Mouse (Mus musculus): Measurements from ENCODE around the gene Fibin. TPM values are rescaled to one million over a fixed set of nuclear protein-coding genes. Genes with fewer than 3 reads are reported as not detected.

The Fibin gene
- 0.80 and 1.0 TPM in 2 replicates for polyA plus RNA-seq (2012; rRNA removed)

DNA sequence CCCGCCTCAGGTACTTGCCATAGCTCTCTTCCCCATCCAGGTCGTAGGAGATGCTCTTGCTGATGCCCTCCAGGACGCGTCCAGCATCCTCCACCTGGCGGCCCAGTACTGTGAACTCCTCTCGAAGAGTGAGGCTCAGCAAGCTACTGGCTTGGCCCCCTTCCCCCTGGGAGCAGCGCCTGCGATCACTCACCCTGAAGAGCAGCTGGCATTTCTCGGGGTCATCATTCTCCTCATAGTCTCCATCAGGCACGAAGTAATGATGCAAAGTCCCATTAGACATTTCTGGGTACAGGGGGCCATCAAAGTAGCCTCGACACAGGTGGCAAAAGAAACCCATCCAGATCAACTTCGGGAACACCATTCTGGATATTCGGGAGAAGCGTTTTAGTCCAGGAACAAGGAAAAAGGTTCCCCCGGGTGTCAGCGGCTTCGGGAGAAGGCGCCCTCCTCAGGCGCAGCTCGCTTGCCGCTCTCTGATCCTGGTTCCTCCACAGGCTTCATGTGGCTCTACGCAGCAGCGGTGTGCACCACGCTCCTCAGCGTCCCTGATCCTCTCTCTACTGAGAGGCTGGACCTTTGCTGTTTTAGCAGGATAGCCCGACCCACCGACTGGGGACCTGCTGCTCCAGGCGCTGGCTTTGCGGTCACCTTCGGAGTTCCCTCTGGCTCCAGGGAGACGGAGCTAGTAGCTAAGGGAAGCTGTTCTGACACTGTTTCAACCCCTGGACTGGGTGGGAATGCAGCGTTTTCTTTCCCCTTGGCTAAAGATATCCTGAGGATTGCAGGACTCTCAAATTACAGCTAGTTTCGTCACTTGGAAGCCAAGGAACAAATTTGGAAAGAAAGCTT is at the start of gene Fibin:
Gene Fibin, minus strand, starts transcription at position 752 of the 852 bp plus-strand sequence.
- Histone ChIP-seq H3K36me3 (ENCODE audit: control insufficient read depth, insufficient read depth, low read length) (no peaks in the 10 kb centered on the region), H3K27me3 (ENCODE audit: control insufficient read depth, insufficient read depth, low read length) (0 out of 2 replicates have a peak, but pooled peaks cover 2% of the 10 kb centered on the region), H3K4me1 (ENCODE audit: control insufficient read depth, insufficient read depth, insufficient read length, low read length) (peaks cover 3% of the 10 kb centered on the region), H3K27ac (ENCODE audit: insufficient read depth, low read depth, low read length) (no peak within 1 kb of the TSS), H3K4me3 (ENCODE audit: low read depth, low read length) (peak within 1 kb of the TSS; percentile 58)
- no peak for TF ChIP-seq POLR2A (IDR thresholded peaks at IDR 0.05; ENCODE audit: low read depth, low read length)
- peak; percentile 6; the same call in 1 of the 2 replicates for TF ChIP-seq CTCF (IDR thresholded peaks at IDR 0.05; ENCODE audit: extremely low read depth, insufficient read length, insufficient replicate concordance, low read depth, low read length)
- WGBS: 3% methylated on average over 33 of the region's 33 CpGs

DNA sequence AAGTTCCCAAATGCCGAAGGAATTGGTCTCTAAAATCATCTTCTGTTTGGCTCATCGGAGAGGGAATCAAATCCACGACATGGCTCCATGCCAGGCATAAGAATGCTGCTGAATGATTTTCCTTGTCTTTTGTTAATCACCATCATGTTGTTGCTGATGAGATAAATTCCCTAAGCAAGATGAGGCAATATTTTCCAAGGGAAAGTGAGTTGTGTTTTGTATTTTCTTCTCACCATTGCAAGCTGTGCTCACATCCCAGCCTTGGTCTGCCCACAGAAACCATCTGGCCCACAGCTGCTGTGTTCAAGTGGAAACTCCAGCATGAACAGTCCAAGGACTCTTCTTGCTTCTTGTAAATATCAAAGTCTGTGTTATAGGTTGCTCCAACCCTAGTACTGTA is 48.4 kb upstream of the Fibin start:
- WGBS: 79% methylated on average over 3 of the region's 3 CpGs

DNA sequence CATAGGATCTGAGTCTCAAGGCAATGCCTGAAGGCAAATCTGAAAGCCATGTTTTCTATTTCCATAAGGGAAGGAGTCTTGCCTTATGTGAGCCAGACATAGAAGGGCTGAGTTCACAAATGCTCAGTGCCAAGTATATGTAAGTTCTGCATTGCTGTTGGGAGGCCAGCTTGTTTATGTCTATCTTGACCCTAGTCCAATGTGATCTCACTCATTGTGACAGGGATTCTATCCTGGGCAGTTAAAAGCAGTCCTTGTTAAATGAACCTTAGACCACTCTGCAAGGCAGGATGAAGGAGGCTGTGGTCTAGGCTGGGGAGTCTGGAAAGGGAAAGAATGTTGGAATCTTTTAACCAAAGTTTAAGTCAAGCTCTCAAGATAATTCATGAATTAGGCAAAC is 45.8 kb upstream of the Fibin start:
- H3K4me1 ChIP-seq (ENCODE audit: control insufficient read depth, insufficient read depth, insufficient read length, low read length): no peaks in the 10 kb centered on the region
- H3K27ac ChIP-seq (ENCODE audit: insufficient read depth, low read depth, low read length): no peak overlapping the region
- no peak for TF ChIP-seq CTCF (IDR thresholded peaks at IDR 0.05; ENCODE audit: extremely low read depth, insufficient read length, insufficient replicate concordance, low read depth, low read length)
- no peak for TF ChIP-seq POLR2A (IDR thresholded peaks at IDR 0.05; ENCODE audit: low read depth, low read length)
- no peak overlapping the region for H3K4me3 ChIP-seq (ENCODE audit: low read depth, low read length)
- no peaks in the 10 kb centered on the region for H3K27me3 ChIP-seq (ENCODE audit: control insufficient read depth, insufficient read depth, low read length)
- H3K36me3 ChIP-seq (ENCODE audit: control insufficient read depth, insufficient read depth, low read length): no peaks in the 10 kb centered on the region

More for the DNA sequence above, 48.4 kb upstream of the Fibin start:
- no peak overlapping the region for H3K4me3 ChIP-seq (ENCODE audit: low read depth, low read length)
- no peaks in the 10 kb centered on the region for H3K4me1 ChIP-seq (ENCODE audit: control insufficient read depth, insufficient read depth, insufficient read length, low read length)
- TF ChIP-seq CTCF (IDR thresholded peaks at IDR 0.05; ENCODE audit: extremely low read depth, insufficient read length, insufficient replicate concordance, low read depth, low read length) (no peak), POLR2A (IDR thresholded peaks at IDR 0.05; ENCODE audit: low read depth, low read length) (no peak)
- H3K27ac ChIP-seq (ENCODE audit: insufficient read depth, low read depth, low read length): no peak overlapping the region
- no peaks in the 10 kb centered on the region for H3K36me3 ChIP-seq (ENCODE audit: control insufficient read depth, insufficient read depth, low read length)
- H3K27me3 ChIP-seq (ENCODE audit: control insufficient read depth, insufficient read depth, low read length): no peaks in the 10 kb centered on the region

DNA sequence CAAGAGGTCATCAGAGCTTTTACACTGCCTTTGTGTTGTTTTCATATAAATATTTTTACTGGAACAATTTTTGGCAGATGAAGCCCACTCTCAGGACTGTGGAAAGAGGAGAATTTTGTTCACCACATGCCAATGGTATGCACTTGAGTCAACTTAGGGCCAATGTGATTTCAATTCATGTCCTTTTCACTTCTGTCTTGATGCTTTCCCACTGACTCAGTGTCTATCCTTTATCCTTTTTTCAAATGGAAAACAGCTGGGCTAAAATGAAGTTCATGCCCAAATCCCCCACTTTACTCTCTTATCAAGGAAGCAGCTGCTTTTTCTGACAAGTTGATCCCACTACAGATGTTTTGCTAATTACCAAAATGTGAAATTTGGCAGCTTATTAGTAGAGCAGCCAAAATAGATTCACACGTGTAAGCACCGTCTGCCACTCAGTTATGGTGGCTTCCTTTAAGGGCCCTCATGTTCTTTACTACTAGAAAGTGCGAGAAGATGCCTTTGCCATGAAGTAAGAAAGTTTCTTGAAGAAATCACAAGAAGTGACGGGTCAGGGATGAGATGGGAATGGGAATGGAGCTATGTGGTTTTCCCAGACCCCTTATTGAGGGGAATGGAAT is 29.8 kb upstream of the Fibin start:
- no peaks in the 10 kb centered on the region for H3K36me3 ChIP-seq (ENCODE audit: control insufficient read depth, insufficient read depth, low read length)
- WGBS: 74% methylated on average over 4 of the region's 4 CpGs
- TF ChIP-seq CTCF (IDR thresholded peaks at IDR 0.05; ENCODE audit: extremely low read depth, insufficient read length, insufficient replicate concordance, low read depth, low read length): no peak
- TF ChIP-seq POLR2A (IDR thresholded peaks at IDR 0.05; ENCODE audit: low read depth, low read length): no peak
- no peak overlapping the region for H3K4me3 ChIP-seq (ENCODE audit: low read depth, low read length)
- no peak overlapping the region for H3K27ac ChIP-seq (ENCODE audit: insufficient read depth, low read depth, low read length)
- no peaks in the 10 kb centered on the region for H3K4me1 ChIP-seq (ENCODE audit: control insufficient read depth, insufficient read depth, insufficient read length, low read length)
- H3K27me3 ChIP-seq (ENCODE audit: control insufficient read depth, insufficient read depth, low read length): no peaks in the 10 kb centered on the region

DNA sequence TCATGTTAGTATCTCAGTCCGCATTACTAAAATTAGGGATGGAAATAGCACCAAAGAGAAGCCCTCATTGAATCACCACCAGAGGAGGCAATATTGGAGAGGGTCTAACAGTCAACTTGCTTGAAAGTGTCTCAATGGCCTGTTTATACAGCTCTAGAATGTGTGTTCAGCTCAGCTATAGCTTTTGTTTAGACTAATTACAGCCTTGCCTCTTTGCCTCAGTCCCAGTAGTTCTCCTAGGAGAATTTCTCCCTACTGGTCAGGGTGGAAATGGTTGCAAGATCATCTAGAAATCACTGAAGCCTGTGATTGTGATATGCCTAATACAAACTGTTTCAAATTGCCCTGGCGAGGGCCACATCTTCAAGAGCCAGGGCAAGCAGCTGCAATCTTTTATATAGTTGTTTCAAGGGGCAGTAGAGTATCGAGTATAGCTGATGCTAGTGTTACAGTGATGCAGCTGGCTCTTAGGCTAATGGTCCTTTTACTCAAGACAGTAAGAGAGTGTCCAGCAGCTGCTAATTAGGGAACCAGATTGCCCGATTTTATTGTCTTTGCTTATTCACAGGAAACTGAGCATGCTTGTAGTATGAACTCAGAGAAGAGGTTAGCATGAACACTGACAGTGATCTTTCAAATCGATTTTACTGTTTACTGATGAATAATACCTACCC is 27.9 kb upstream of the Fibin start:
- H3K4me3 ChIP-seq (ENCODE audit: low read depth, low read length): no peak overlapping the region
- WGBS: 59% methylated on average over 5 of the region's 5 CpGs
- no peaks in the 10 kb centered on the region for H3K4me1 ChIP-seq (ENCODE audit: control insufficient read depth, insufficient read depth, insufficient read length, low read length)
- no peaks in the 10 kb centered on the region for H3K36me3 ChIP-seq (ENCODE audit: control insufficient read depth, insufficient read depth, low read length)
- TF ChIP-seq CTCF (IDR thresholded peaks at IDR 0.05; ENCODE audit: extremely low read depth, insufficient read length, insufficient replicate concordance, low read depth, low read length): no peak
- no peak for TF ChIP-seq POLR2A (IDR thresholded peaks at IDR 0.05; ENCODE audit: low read depth, low read length)
- H3K27me3 ChIP-seq (ENCODE audit: control insufficient read depth, insufficient read depth, low read length): no peaks in the 10 kb centered on the region
- no peak overlapping the region for H3K27ac ChIP-seq (ENCODE audit: insufficient read depth, low read depth, low read length)

DNA sequence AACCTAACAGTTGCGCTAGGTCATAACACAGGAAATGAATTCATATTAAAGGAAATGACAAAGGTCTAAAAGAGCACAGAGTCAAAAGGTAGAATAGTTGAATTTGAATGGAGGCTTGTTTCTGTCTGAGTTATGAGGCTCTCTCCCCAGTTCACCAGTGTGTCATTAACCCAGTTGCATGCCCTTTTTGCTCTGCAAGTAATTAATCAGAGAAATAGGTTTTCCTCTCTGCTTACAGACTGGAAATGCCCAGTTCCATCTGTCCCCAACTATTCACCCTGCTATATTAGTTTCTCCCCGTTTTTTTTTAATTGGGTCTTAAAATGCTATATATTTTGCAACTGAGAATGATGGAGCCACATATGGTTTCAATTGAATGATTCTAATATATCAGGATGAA is 16.8 kb upstream of the Fibin start:
- 83% methylated on average over 2 of the region's 2 CpGs for WGBS
- no peak overlapping the region for H3K27ac ChIP-seq (ENCODE audit: insufficient read depth, low read depth, low read length)
- H3K4me1 ChIP-seq (ENCODE audit: control insufficient read depth, insufficient read depth, insufficient read length, low read length): no peaks in the 10 kb centered on the region
- no peak overlapping the region for H3K4me3 ChIP-seq (ENCODE audit: low read depth, low read length)
- TF ChIP-seq POLR2A (IDR thresholded peaks at IDR 0.05; ENCODE audit: low read depth, low read length) (no peak), CTCF (IDR thresholded peaks at IDR 0.05; ENCODE audit: extremely low read depth, insufficient read length, insufficient replicate concordance, low read depth, low read length) (no peak)
- H3K27me3 ChIP-seq (ENCODE audit: control insufficient read depth, insufficient read depth, low read length): no peaks in the 10 kb centered on the region
- no peaks in the 10 kb centered on the region for H3K36me3 ChIP-seq (ENCODE audit: control insufficient read depth, insufficient read depth, low read length)

DNA sequence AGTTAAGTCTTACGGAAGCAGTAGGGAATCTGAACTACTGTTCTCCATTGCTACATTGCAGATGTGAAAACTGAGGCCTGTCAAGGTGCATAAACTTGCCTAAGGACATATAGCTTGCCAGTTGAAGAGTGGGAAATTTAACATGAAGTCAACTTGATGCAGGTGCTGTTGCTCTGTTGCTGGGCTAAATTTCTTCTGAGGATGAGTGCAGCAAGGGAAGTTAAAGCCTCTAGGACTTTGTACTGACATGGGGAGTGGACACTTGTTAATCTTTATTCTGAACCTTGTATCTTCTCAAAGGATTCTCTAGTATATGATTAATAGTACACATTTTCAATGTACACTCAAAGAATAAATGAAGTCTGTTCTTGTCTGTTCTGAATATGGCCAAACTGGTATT is 13.7 kb upstream of the Fibin start:
- Histone ChIP-seq H3K27ac (ENCODE audit: insufficient read depth, low read depth, low read length) (no peak overlapping the region), H3K4me1 (ENCODE audit: control insufficient read depth, insufficient read depth, insufficient read length, low read length) (no peaks in the 10 kb centered on the region), H3K36me3 (ENCODE audit: control insufficient read depth, insufficient read depth, low read length) (no peaks in the 10 kb centered on the region), H3K27me3 (ENCODE audit: control insufficient read depth, insufficient read depth, low read length) (no peaks in the 10 kb centered on the region), H3K4me3 (ENCODE audit: low read depth, low read length) (no peak overlapping the region)
- WGBS: 93% methylated on average over 1 of the region's 1 CpGs
- TF ChIP-seq POLR2A (IDR thresholded peaks at IDR 0.05; ENCODE audit: low read depth, low read length) (no peak), CTCF (IDR thresholded peaks at IDR 0.05; ENCODE audit: extremely low read depth, insufficient read length, insufficient replicate concordance, low read depth, low read length) (no peak)
